Mouse (Mus musculus) embryonic facial prominence, embryonic 11.5 days (tissue): ENCODE results near the gene Grik5. TPM values are rescaled to one million over a fixed set of nuclear protein-coding genes. Genes with fewer than 3 reads are reported as not detected.

ENCODE experiments used
- ATAC-seq: fragments of 200-750 bp; cut with Nextera tagmentation; replicated peaks from 2 replicates; pipeline ENCODE4 v1.8.0; 2017; ENCODE audit warnings: low read depth; ENCODE audit not compliant: insufficient number of reproducible peaks, low FRiP score, low TSS enrichment
- DNase-seq: peaks from one replicate; pipeline ENCODE4 v3.0.0-alpha.2; 2015; ENCODE audit warnings: low spot score
- H3K27ac ChIP-seq: fragments of 300-500 bp; sonication (generic); replicated peaks from 2 replicates; pipeline ENCODE4 v1.5.1; 2014; ENCODE audit warnings: mild to moderate bottlenecking, low read depth, low read length, control low read depth
- H3K27me3 ChIP-seq: fragments of 300-500 bp; sonication (generic); 2 replicates; pipeline ENCODE4 v1.6.1; 2014; ENCODE audit warnings: mild to moderate bottlenecking, low read length, moderate library complexity, mixed read lengths; ENCODE audit not compliant: control insufficient read depth, insufficient read depth
- H3K36me3 ChIP-seq: fragments of 300-500 bp; sonication (generic); replicated peaks from 2 replicates; pipeline ENCODE4 v1.6.1; 2014; ENCODE audit warnings: low read depth, mild to moderate bottlenecking, low read length, moderate library complexity, mixed read lengths; ENCODE audit not compliant: control insufficient read depth, insufficient read depth
- H3K4me1 ChIP-seq: fragments of 300-500 bp; sonication (generic); 2 replicates; pipeline ENCODE4 v1.6.1; 2014; ENCODE audit warnings: low read length, mixed read lengths; ENCODE audit not compliant: control insufficient read depth, insufficient read depth
- H3K4me2 ChIP-seq: fragments of 300-500 bp; sonication (generic); 2 replicates; pipeline ENCODE4 v1.6.1; 2014; ENCODE audit warnings: low read depth, mild to moderate bottlenecking, control low read depth, low read length, moderate library complexity
- H3K4me3 ChIP-seq: fragments of 300-500 bp; sonication (generic); 2 replicates; pipeline ENCODE4 v1.5.1; 2014; ENCODE audit warnings: low read depth, low read length, control low read depth
- H3K9ac ChIP-seq: fragments of 300-500 bp; sonication (generic); replicated peaks from 2 replicates; pipeline ENCODE4 v1.6.1; 2014; ENCODE audit warnings: mild to moderate bottlenecking, control low read depth, low read length
- H3K9me3 ChIP-seq: fragments of 300-500 bp; sonication (generic); replicated peaks from 2 replicates; pipeline ENCODE4 v1.6.1; 2016; ENCODE audit warnings: mild to moderate bottlenecking, low read length, inconsistent platforms, mixed read lengths; ENCODE audit not compliant: control insufficient read depth
- WGBS: fragments of 180-500 bp; shearing (Covaris S2); extraction: QIAGEN DNeasy Blood & Tissue Kit; methylation state at CpG from one replicate; pipeline ENCODE4 v1.1.7; 2014; 5-methylcytosine and 5-hydroxymethylcytosine counted together
- polyA plus RNA-seq: library from polyadenylated mRNA; unstranded; fragments of >200 nt; fragmentation: Nextera tagmentation; extraction: Ambion mirVana; gene quantifications from 2 replicates; pipeline ENCODE4 v1.2.1, GENCODE M21; 2014

Grik5 gene
- 5.7 and 7.5 TPM in 2 replicates for polyA plus RNA-seq

DNA sequence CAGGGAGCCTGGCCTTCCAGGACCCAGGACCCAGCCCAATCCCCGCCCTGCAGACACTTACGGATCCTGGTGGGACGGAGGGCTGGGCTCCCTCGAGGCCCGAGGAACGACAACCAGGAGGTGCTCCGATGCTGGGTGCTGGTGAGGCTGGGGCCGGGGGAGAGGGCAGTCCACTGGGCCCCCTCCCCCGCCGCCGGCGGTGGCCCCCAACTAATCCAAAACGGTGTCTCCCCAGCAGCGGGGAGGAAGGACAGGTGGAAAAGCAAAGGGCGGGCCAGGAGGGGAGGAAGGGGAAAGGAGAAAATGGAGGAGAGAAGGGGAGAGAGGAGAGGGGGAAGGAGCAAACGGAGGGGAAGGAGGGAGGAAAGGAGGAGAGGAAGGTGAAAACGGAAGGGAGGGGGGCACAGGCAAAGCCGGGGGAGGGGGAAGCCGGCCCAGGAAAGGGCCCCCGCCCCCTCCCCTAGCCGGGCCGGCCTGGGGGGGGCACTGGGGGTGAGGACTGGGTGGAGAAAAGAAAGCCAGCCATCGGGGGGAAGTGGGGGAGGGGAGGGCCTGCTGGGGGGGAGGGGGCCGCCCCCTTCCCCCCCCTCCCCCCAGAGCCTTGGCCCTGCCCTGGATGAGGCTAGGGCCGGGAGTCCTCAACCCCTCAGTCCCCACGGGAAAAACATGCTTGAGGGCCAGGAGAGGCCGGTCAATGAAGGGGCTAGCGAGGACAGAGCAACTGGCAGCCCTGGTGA, at the start of gene Grik5, which contains the start of gene Zfp574:
Gene Grik5 (minus strand): TSS at position 368 of the 737 bp plus-strand sequence.
Gene Zfp574 (plus strand): TSS at position 589 of the 737 bp plus-strand sequence.
- Histone ChIP-seq H3K4me3 (peak within 1 kb of the TSS; percentile 53), H3K4me1 (no peaks in the 10 kb centered on the region), H3K27me3 (no peaks in the 10 kb centered on the region), H3K9me3 (no peaks in the 10 kb centered on the region), H3K4me2 (peak within 1 kb of the TSS; percentile 96), H3K36me3 (no peaks in the 10 kb centered on the region; the same call in 1 of the 2 replicates), H3K27ac (peak within 1 kb of the TSS; percentile 84), H3K9ac (peak within 1 kb of the TSS; percentile 87)
- DNase-seq, result peak; percentile 28
- under 1% methylated on average over 25 of the region's 28 CpGs for WGBS
- ATAC-seq, result no peak

DNA sequence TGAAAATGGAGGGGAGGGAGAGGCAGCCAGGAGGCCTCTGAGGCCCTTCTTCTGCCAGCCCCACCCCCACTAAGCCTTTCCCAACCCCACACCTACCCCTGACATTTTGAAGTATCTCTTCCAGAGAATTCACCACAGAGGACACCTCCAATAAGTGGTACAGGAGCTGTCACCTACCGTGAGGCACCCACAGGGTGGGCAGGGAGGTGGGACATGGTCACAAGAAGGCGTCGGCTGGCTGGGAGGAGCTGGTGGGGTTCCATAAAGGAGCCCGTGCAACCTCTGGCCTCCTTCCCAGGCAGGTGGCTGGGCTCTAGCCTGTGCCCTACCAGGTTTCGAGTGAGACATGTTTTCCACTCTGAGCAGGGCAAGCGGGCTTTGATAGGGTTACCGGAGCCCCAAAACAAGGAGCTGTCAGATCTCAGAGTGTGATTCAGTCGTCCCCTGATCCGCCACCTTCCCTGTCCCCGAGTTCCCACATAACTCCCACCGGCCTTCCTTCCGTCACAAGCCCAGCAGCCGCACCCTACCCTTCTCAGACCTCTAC, 49.2 kb upstream of the Grik5 start:
- H3K4me1 ChIP-seq, result no peaks in the 10 kb centered on the region

GRCm38 (mm10) chr7:25120061-25120834, 48.1 kb upstream of the Grik5 start:
- H3K4me1 ChIP-seq, result no peaks in the 10 kb centered on the region
- H3K9me3 ChIP-seq, result no peaks in the 10 kb centered on the region
- H3K27ac ChIP-seq, result no peak overlapping the region
- no peak overlapping the region for H3K4me3 ChIP-seq
- no peaks in the 10 kb centered on the region for H3K36me3 ChIP-seq
- no peak for DNase-seq
- 65% methylated on average over 15 of the region's 25 CpGs for WGBS
- 0 out of 2 replicates have a peak, but pooled peaks have one; percentile 36 for ATAC-seq
- no peak overlapping the region for H3K9ac ChIP-seq
- no peak overlapping the region for H3K4me2 ChIP-seq
- no peaks in the 10 kb centered on the region for H3K27me3 ChIP-seq

More for the DNA sequence above, 49.2 kb upstream of the Grik5 start:
- no peak overlapping the region for H3K9ac ChIP-seq
- no peaks in the 10 kb centered on the region for H3K36me3 ChIP-seq
- H3K4me3 ChIP-seq, result no peak overlapping the region
- H3K4me2 ChIP-seq, result no peak overlapping the region
- no peaks in the 10 kb centered on the region for H3K9me3 ChIP-seq
- no peak for DNase-seq
- ATAC-seq, result no peak
- 64% methylated on average over 13 of the region's 13 CpGs for WGBS
- no peaks in the 10 kb centered on the region for H3K27me3 ChIP-seq
- no peak overlapping the region for H3K27ac ChIP-seq

GRCm38 (mm10) chr7:25112956-25113603, 40.9 kb upstream of the Grik5 start:
- Histone ChIP-seq H3K4me2 (no peak overlapping the region), H3K9me3 (no peaks in the 10 kb centered on the region), H3K36me3 (no peaks in the 10 kb centered on the region), H3K9ac (no peak overlapping the region), H3K4me3 (no peak overlapping the region), H3K4me1 (no peaks in the 10 kb centered on the region), H3K27ac (no peak overlapping the region), H3K27me3 (no peaks in the 10 kb centered on the region)
- no peak for ATAC-seq
- WGBS, result 85% methylated on average over 16 of the region's 16 CpGs
- DNase-seq, result no peak

GRCm38 (mm10) chr7:25112178-25112955, 40.2 kb upstream of the Grik5 start:
- ATAC-seq (no peak), DNase-seq (no peak)
- Histone ChIP-seq H3K27ac (no peak overlapping the region), H3K9me3 (no peaks in the 10 kb centered on the region), H3K4me3 (no peak overlapping the region), H3K27me3 (no peaks in the 10 kb centered on the region), H3K36me3 (no peaks in the 10 kb centered on the region), H3K4me1 (no peaks in the 10 kb centered on the region), H3K9ac (no peak overlapping the region), H3K4me2 (no peak overlapping the region)
- WGBS, result 90% methylated on average over 17 of the region's 17 CpGs

GRCm38 (mm10) chr7:25110336-25110735, 38.2 kb upstream of the Grik5 start:
- DNase-seq (no peak), ATAC-seq (no peak)
- Histone ChIP-seq H3K9ac (no peak overlapping the region), H3K4me3 (no peak overlapping the region), H3K27me3 (no peaks in the 10 kb centered on the region), H3K36me3 (no peaks in the 10 kb centered on the region), H3K9me3 (no peaks in the 10 kb centered on the region), H3K27ac (no peak overlapping the region), H3K4me2 (no peak overlapping the region), H3K4me1 (no peaks in the 10 kb centered on the region)
- 84% methylated on average over 9 of the region's 9 CpGs for WGBS

GRCm38 (mm10) chr7:25109355-25109754, 37.2 kb upstream of the Grik5 start:
- no peak overlapping the region for H3K4me3 ChIP-seq
- H3K9me3 ChIP-seq, result no peaks in the 10 kb centered on the region
- DNase-seq (no peak), ATAC-seq (no peak)
- H3K36me3 ChIP-seq, result no peaks in the 10 kb centered on the region
- WGBS, result 75% methylated on average over 12 of the region's 12 CpGs
- H3K9ac ChIP-seq, result no peak overlapping the region
- no peaks in the 10 kb centered on the region for H3K4me1 ChIP-seq
- no peaks in the 10 kb centered on the region for H3K27me3 ChIP-seq
- no peak overlapping the region for H3K27ac ChIP-seq
- no peak overlapping the region for H3K4me2 ChIP-seq
